Mouse (Mus musculus) embryonic fibroblast, embryonic 13.5 days (primary cell): ENCODE data around the gene She.

ENCODE experiments used
- CTCF ChIP-seq: IDR thresholded peaks from 2 replicates; pipeline ENCODE4 v1.5.1; 2011; ENCODE audit warnings: mild to moderate bottlenecking, control low read depth, low read length, moderate library complexity, borderline replicate concordance; ENCODE audit not compliant: insufficient read depth
- POLR2A ChIP-seq: IDR thresholded peaks from 2 replicates; pipeline ENCODE4 v1.6.1; 2011; ENCODE audit warnings: low read depth, mild to moderate bottlenecking, control low read depth, low read length, moderate library complexity

GRCm38 (mm10) chr3:89859936-89860335 is 28.8 kb downstream of the She start:
- no peak for TF ChIP-seq CTCF
- no peak for TF ChIP-seq POLR2A
